Mouse (Mus musculus) heart, embryonic 15.5 days (tissue): Measurements from ENCODE around the gene Notch4. TPM values are rescaled to one million over a fixed set of nuclear protein-coding genes. Genes with fewer than 3 reads are reported as not detected.

Experiments
- polyA plus RNA-seq: library from polyadenylated mRNA; unstranded; fragments of >200 nt; fragmentation: Nextera tagmentation; extraction: Ambion mirVana; gene quantifications from 2 replicates; pipeline ENCODE4 v1.2.1, GENCODE M21; 2015

Gene Notch4
- polyA plus RNA-seq, 1 experiment from 2014 or later: 5.8 TPM

Other genes starting within 250 kb of the Notch4 start
- gene H2-Eb2, start 238.6 kb upstream of the Notch4 start, polyA plus RNA-seq: 0.11 TPM in 1 of 2 replicates, not detected in the other
- 0.09 TPM in 1 of 2 replicates, not detected in the other for gene Btnl2, start 209.4 kb upstream of the Notch4 start, polyA plus RNA-seq
- gene Btnl1, start 187.1 kb upstream of the Notch4 start, polyA plus RNA-seq: not detected in 2 replicates
- gene BC051142, start 165.4 kb upstream of the Notch4 start, polyA plus RNA-seq: 0.20 TPM in 1 of 2 replicates, not detected in the other
- gene Btnl4, start 87.0 kb upstream of the Notch4 start, polyA plus RNA-seq: not detected in 2 replicates
- not detected in 2 replicates for gene Btnl6, start 46.9 kb upstream of the Notch4 start, polyA plus RNA-seq
- gene Gpsm3, start 25.5 kb downstream of the Notch4 start, polyA plus RNA-seq: 5.5 and 13.1 TPM in 2 replicates
- 4.8 and 5.5 TPM in 2 replicates for gene Pbx2, start 27.0 kb downstream of the Notch4 start, polyA plus RNA-seq
- 6.4 and 12.3 TPM in 2 replicates for gene Ager, start 33.6 kb downstream of the Notch4 start, polyA plus RNA-seq
- 99.7 and 111 TPM in 2 replicates for gene Rnf5, start 39.4 kb downstream of the Notch4 start, polyA plus RNA-seq
- gene Agpat1, start 40.0 kb downstream of the Notch4 start, polyA plus RNA-seq: 45.7 and 53.9 TPM in 2 replicates
- 1.3 and 2.2 TPM in 2 replicates for gene Egfl8, start 51.7 kb downstream of the Notch4 start, polyA plus RNA-seq
- gene Ppt2, start 64.2 kb downstream of the Notch4 start, polyA plus RNA-seq: 22.9 and 24.8 TPM in 2 replicates
- gene Prrt1, start 65.3 kb downstream of the Notch4 start, polyA plus RNA-seq: 0.42 and 1.2 TPM in 2 replicates
- gene Fkbpl, start 80.5 kb downstream of the Notch4 start, polyA plus RNA-seq: 10.7 and 12.9 TPM in 2 replicates
- 39.6 and 54.5 TPM in 2 replicates for gene Atf6b, start 82.9 kb downstream of the Notch4 start, polyA plus RNA-seq
- 2.3 and 3.2 TPM in 2 replicates for gene Tnxb, start 106.3 kb downstream of the Notch4 start, polyA plus RNA-seq
- gene C4b, start 179.6 kb downstream of the Notch4 start, polyA plus RNA-seq: 0.53 and 0.77 TPM in 2 replicates
- 0.93 TPM in 1 of 2 replicates, not detected in the other for gene Cyp21a1, start 240.3 kb downstream of the Notch4 start, polyA plus RNA-seq